Mouse (Mus musculus) lung, postnatal 14 days (tissue): Measurements from ENCODE around the gene Cep85l.
A peak's percentile ranks its signal among the peaks of the same experiment; 100 is the strongest.

Experiments
- DNase-seq: peaks from one replicate; pipeline ENCODE4 v3.0.0; 2021

Cep85l gene

GRCm38 (mm10) chr10:53339045-53339444 is 40.7 kb downstream of the Cep85l start:
- no peak for DNase-seq

- DNase-seq, result no peak
Observed at GRCm38 (mm10) chr10:53337162-53337923, 42.4 kb downstream of the Cep85l start, which contains the start of gene Pln. Gene Pln, plus strand, starts transcription at chr10:53337667.

- no peak for DNase-seq
Observed at GRCm38 (mm10) chr10:53335974-53336373, 43.8 kb downstream of the Cep85l start.

- DNase-seq, result no peak
Observed at GRCm38 (mm10) chr10:53335266-53335665, 44.5 kb downstream of the Cep85l start.

- DNase-seq, result no peak
Observed at GRCm38 (mm10) chr10:53332752-53333151, 47.0 kb downstream of the Cep85l start.

- DNase-seq, result no peak
Observed at GRCm38 (mm10) chr10:53329257-53329656, 50.5 kb downstream of the Cep85l start.

GRCm38 (mm10) chr10:53326367-53326766 is 53.4 kb downstream of the Cep85l start:
- no peak for DNase-seq

GRCm38 (mm10) chr10:53324663-53325062 is 55.1 kb downstream of the Cep85l start:
- DNase-seq, result peak; percentile 30

GRCm38 (mm10) chr10:53323367-53323766 is 56.4 kb downstream of the Cep85l start:
- DNase-seq, result no peak

GRCm38 (mm10) chr10:53306674-53307073 is 73.1 kb downstream of the Cep85l start:
- no peak for DNase-seq

- DNase-seq, result no peak
Observed at GRCm38 (mm10) chr10:53305867-53306266, 73.9 kb downstream of the Cep85l start.

- no peak for DNase-seq
Observed at GRCm38 (mm10) chr10:53285147-53285546, 94.6 kb downstream of the Cep85l start.

GRCm38 (mm10) chr10:53272228-53272627 is 107.5 kb downstream of the Cep85l start:
- DNase-seq, result no peak

- no peak for DNase-seq
Observed at GRCm38 (mm10) chr10:53262021-53262420, 117.7 kb downstream of the Cep85l start.

- no peak for DNase-seq
Observed at GRCm38 (mm10) chr10:53235381-53235780, 144.4 kb downstream of the Cep85l start.

GRCm38 (mm10) chr10:53234683-53235082 is 145.1 kb downstream of the Cep85l start:
- DNase-seq, result no peak

- DNase-seq, result no peak
Observed at GRCm38 (mm10) chr10:53234086-53234613, 145.6 kb downstream of the Cep85l start.

- no peak for DNase-seq
Observed at GRCm38 (mm10) chr10:53230809-53231208, 148.9 kb downstream of the Cep85l start.

GRCm38 (mm10) chr10:53229190-53229589 is 150.6 kb downstream of the Cep85l start:
- DNase-seq, result no peak
